Mouse (Mus musculus): ENCODE data around the gene Gmps. TPM values are rescaled to one million over a fixed set of nuclear protein-coding genes. Genes with fewer than 3 reads are reported as not detected.

The Gmps gene
- polyA plus RNA-seq, 1 experiment from 2014 or later: 53.0 TPM

- H3K9me3 ChIP-seq (replicated peaks; ENCODE audit: control insufficient read depth, low read length, poor library complexity, severe bottlenecking): no peaks in the 10 kb centered on the region
- H3K27ac ChIP-seq (ENCODE audit: low read length): no peak overlapping the region; the same call in 1 of the 2 replicates
- peak overlapping the region; percentile 92 for H3K4me2 ChIP-seq (ENCODE audit: low read length)
- H3K9ac ChIP-seq (ENCODE audit: low read depth, low read length): peak overlapping the region; percentile 56
- peak; percentile 89 for ATAC-seq
- WGBS: 4% methylated on average over 25 of the region's 25 CpGs
- no peaks in the 10 kb centered on the region for H3K27me3 ChIP-seq (ENCODE audit: control insufficient read depth, insufficient read depth, low read depth, low read length)
- H3K36me3 ChIP-seq (ENCODE audit: control insufficient read depth, insufficient read depth, low read length): no peaks in the 10 kb centered on the region
- peak overlapping the region; percentile 42 for H3K4me3 ChIP-seq (ENCODE audit: low read depth, low read length)
- H3K4me1 ChIP-seq (ENCODE audit: control insufficient read depth, insufficient read depth, low read length): no peaks in the 10 kb centered on the region
Observed at GRCm38 (mm10) chr3:64039818-64040784, 64.2 kb downstream of the Gmps start.

Other genes with a start within 250 kb of the Gmps start
- gene Plch1, start 76.6 kb upstream of the Gmps start, polyA plus RNA-seq (2015; fragmentation: Nextera tagmentation; extraction: Ambion mirVana): 11.8 and 11.9 TPM in 2 replicates
- gene E130311K13Rik, start 46.6 kb upstream of the Gmps start, polyA plus RNA-seq (2015; fragmentation: Nextera tagmentation; extraction: Ambion mirVana): 7.7 and 8.3 TPM in 2 replicates
- 21.5 and 21.8 TPM in 2 replicates for gene Slc33a1, start 11.3 kb upstream of the Gmps start, polyA plus RNA-seq (2015; fragmentation: Nextera tagmentation; extraction: Ambion mirVana)
- gene Vmn2r1, start 105.4 kb downstream of the Gmps start, polyA plus RNA-seq (2015; fragmentation: Nextera tagmentation; extraction: Ambion mirVana): 0.12 and 0.13 TPM in 2 replicates
- 0.05 TPM in 1 of 2 replicates, not detected in the other for gene Vmn2r2, start 165.8 kb downstream of the Gmps start, polyA plus RNA-seq (2015; fragmentation: Nextera tagmentation; extraction: Ambion mirVana)